Mouse (Mus musculus): ENCODE measurements at regions not wholly inside any gene's neighbourhood (a gene's known extent, or its start where the extent isn't known, plus 50 kb on each side); places are given as distances from the start of the nearest gene placed in this dataset.

GRCm38 (mm10) chr6:31167732-31168131 is 208.9 kb upstream of the Klf14 start:
- TF ChIP-seq GATA1 (IDR thresholded peaks at IDR 0.05; ENCODE audit: borderline replicate concordance, low read length) (no peak), FLI1 (IDR thresholded peaks at IDR 0.05; ENCODE audit: low read length) (no peak)

Data from megakaryocyte, embryonic 14.5 days (primary cell).